Mouse (Mus musculus) heart, embryonic 16.5 days (tissue): Measurements from ENCODE around the gene Atf5. TPM values are rescaled to one million over a fixed set of nuclear protein-coding genes. Genes with fewer than 3 reads are reported as not detected.

Source experiments
- ATAC-seq: fragments of 200-750 bp; cut with Nextera tagmentation; replicated peaks from 2 replicates; pipeline ENCODE4 v1.8.0; 2017; ENCODE audit warnings: moderate number of reproducible peaks; ENCODE audit not compliant: insufficient read depth, low FRiP score; ENCODE audit errors: extremely low read depth
- H3K27ac ChIP-seq: fragments of 300-500 bp; sonication (generic); 2 replicates; pipeline ENCODE4 v1.5.1; 2014; ENCODE audit warnings: mild to moderate bottlenecking, low read length, control low read depth, moderate library complexity
- H3K27me3 ChIP-seq: fragments of 300-500 bp; sonication (generic); 2 replicates; pipeline ENCODE4 v1.6.1; 2014; ENCODE audit warnings: low read length, mixed read lengths; ENCODE audit not compliant: control insufficient read depth, insufficient read depth
- H3K36me3 ChIP-seq: fragments of 300-500 bp; sonication (generic); 2 replicates; pipeline ENCODE4 v1.6.1; 2014; ENCODE audit not compliant: control insufficient read depth, insufficient read depth
- H3K4me1 ChIP-seq: fragments of 300-500 bp; sonication (generic); 2 replicates; pipeline ENCODE4 v1.6.1; 2014; ENCODE audit warnings: low read length, mixed read lengths; ENCODE audit not compliant: control insufficient read depth, insufficient read depth
- H3K4me2 ChIP-seq: fragments of 300-500 bp; sonication (generic); 2 replicates; pipeline ENCODE4 v1.6.1; 2014; ENCODE audit warnings: low read depth, mild to moderate bottlenecking, control low read depth, low read length
- H3K4me3 ChIP-seq: fragments of 300-500 bp; sonication (generic); 2 replicates; pipeline ENCODE4 v1.5.1; 2014; ENCODE audit warnings: mild to moderate bottlenecking, control low read depth, low read length
- H3K9ac ChIP-seq: fragments of 300-500 bp; sonication (generic); 2 replicates; pipeline ENCODE4 v1.6.1; 2014; ENCODE audit warnings: low read length, control low read depth
- H3K9me3 ChIP-seq: fragments of 300-500 bp; sonication (generic); replicated peaks from 2 replicates; pipeline ENCODE4 v1.6.1; 2016; ENCODE audit warnings: low read length; ENCODE audit not compliant: control insufficient read depth
- WGBS: fragments of 180-500 bp; shearing (Covaris S2); extraction: QIAGEN DNeasy Blood & Tissue Kit; methylation state at CpG from one replicate; pipeline ENCODE4 v1.1.7; 2014; 5-methylcytosine and 5-hydroxymethylcytosine counted together
- polyA plus RNA-seq: library from polyadenylated mRNA; unstranded; fragments of >200 nt; fragmentation: Nextera tagmentation; extraction: Ambion mirVana; gene quantifications from 2 replicates; pipeline ENCODE4 v1.2.1, GENCODE M21; 2015

The Atf5 gene
- 2.3 and 2.4 TPM in 2 replicates for polyA plus RNA-seq

- peaks cover 6% of the 10 kb centered on the region for H3K36me3 ChIP-seq
- H3K9me3 ChIP-seq = no peaks in the 10 kb centered on the region
- H3K9ac ChIP-seq = peak within 1 kb of the TSS; percentile 96
- WGBS = under 1% methylated on average over 55 of the region's 57 CpGs
- peak; percentile 28 for ATAC-seq
- peak within 1 kb of the TSS; percentile 79 for H3K4me2 ChIP-seq
- no peaks in the 10 kb centered on the region for H3K27me3 ChIP-seq
- H3K4me3 ChIP-seq = peak within 1 kb of the TSS; percentile 80
- peaks cover 47% of the 10 kb centered on the region for H3K4me1 ChIP-seq
- peak within 1 kb of the TSS; percentile 96 for H3K27ac ChIP-seq
Observed at GRCm38 (mm10) chr7:44816470-44817021, at the start of gene Atf5. Gene Atf5, minus strand, starts transcription at chr7:44816658.

- 61% methylated on average over 24 of the region's 24 CpGs for WGBS
- Histone ChIP-seq H3K4me1 (peaks cover 46% of the 10 kb centered on the region), H3K4me2 (peak overlapping the region; percentile 20), H3K9me3 (no peaks in the 10 kb centered on the region), H3K4me3 (no peak overlapping the region), H3K27ac (peak overlapping the region; percentile 100), H3K27me3 (no peaks in the 10 kb centered on the region), H3K9ac (peak overlapping the region; percentile 39), H3K36me3 (peaks cover 26% of the 10 kb centered on the region)
- ATAC-seq = no peak
Observed at GRCm38 (mm10) chr7:44864595-44865542, 48.4 kb upstream of the Atf5 start.

- no peaks in the 10 kb centered on the region for H3K27me3 ChIP-seq
- ATAC-seq = no peak
- no peak overlapping the region for H3K4me2 ChIP-seq
- H3K27ac ChIP-seq = peak overlapping the region; percentile 100
- no peak overlapping the region for H3K4me3 ChIP-seq
- H3K4me1 ChIP-seq = peaks cover 46% of the 10 kb centered on the region
- no peaks in the 10 kb centered on the region for H3K9me3 ChIP-seq
- 85% methylated on average over 11 of the region's 11 CpGs for WGBS
- peak overlapping the region; percentile 39 for H3K9ac ChIP-seq
- H3K36me3 ChIP-seq = peaks cover 26% of the 10 kb centered on the region
Observed at GRCm38 (mm10) chr7:44863982-44864494, 47.6 kb upstream of the Atf5 start.

GRCm38 (mm10) chr7:44863210-44863609, 46.8 kb upstream of the Atf5 start:
- Histone ChIP-seq H3K9ac (no peak overlapping the region), H3K4me1 (peaks cover 42% of the 10 kb centered on the region)

GRCm38 (mm10) chr7:44862434-44862833, 46.0 kb upstream of the Atf5 start:
- H3K36me3 ChIP-seq = peaks cover 26% of the 10 kb centered on the region
- H3K4me1 ChIP-seq = peaks cover 38% of the 10 kb centered on the region
- 75% methylated on average over 8 of the region's 8 CpGs for WGBS
- ATAC-seq = no peak
- no peaks in the 10 kb centered on the region for H3K9me3 ChIP-seq
- H3K27ac ChIP-seq = no peak overlapping the region
- no peak overlapping the region for H3K4me3 ChIP-seq
- no peak overlapping the region for H3K9ac ChIP-seq
- H3K4me2 ChIP-seq = no peak overlapping the region
- H3K27me3 ChIP-seq = no peaks in the 10 kb centered on the region

More at GRCm38 (mm10) chr7:44863210-44863609, 46.8 kb upstream of the Atf5 start:
- WGBS = 82% methylated on average over 14 of the region's 14 CpGs
- Histone ChIP-seq H3K27ac (no peak overlapping the region), H3K4me3 (no peak overlapping the region), H3K9me3 (no peaks in the 10 kb centered on the region), H3K4me2 (no peak overlapping the region), H3K27me3 (no peaks in the 10 kb centered on the region), H3K36me3 (peaks cover 26% of the 10 kb centered on the region)
- no peak for ATAC-seq

GRCm38 (mm10) chr7:44861429-44861816, 45.0 kb upstream of the Atf5 start:
- peaks cover 31% of the 10 kb centered on the region for H3K4me1 ChIP-seq
- H3K9ac ChIP-seq = no peak overlapping the region
- no peak overlapping the region for H3K27ac ChIP-seq
- ATAC-seq = no peak
- peaks cover 26% of the 10 kb centered on the region for H3K36me3 ChIP-seq
- H3K4me2 ChIP-seq = no peak overlapping the region
- 82% methylated on average over 14 of the region's 14 CpGs for WGBS
- H3K4me3 ChIP-seq = no peak overlapping the region
- H3K9me3 ChIP-seq = no peaks in the 10 kb centered on the region
- no peaks in the 10 kb centered on the region for H3K27me3 ChIP-seq

- H3K27ac ChIP-seq = no peak overlapping the region
- peaks cover 30% of the 10 kb centered on the region for H3K4me1 ChIP-seq
- no peak overlapping the region for H3K9ac ChIP-seq
- 53% methylated on average over 22 of the region's 22 CpGs for WGBS
- no peak overlapping the region for H3K4me3 ChIP-seq
- ATAC-seq = 0 out of 2 replicates have a peak, but pooled peaks have one; percentile 15
- peaks cover 26% of the 10 kb centered on the region for H3K36me3 ChIP-seq
- no peaks in the 10 kb centered on the region for H3K9me3 ChIP-seq
- H3K4me2 ChIP-seq = no peak overlapping the region
- no peaks in the 10 kb centered on the region for H3K27me3 ChIP-seq
Observed at GRCm38 (mm10) chr7:44860576-44861428, 44.3 kb upstream of the Atf5 start.

- no peaks in the 10 kb centered on the region for H3K9me3 ChIP-seq
- peaks cover 26% of the 10 kb centered on the region for H3K36me3 ChIP-seq
- H3K4me2 ChIP-seq = no peak overlapping the region
- H3K27me3 ChIP-seq = no peaks in the 10 kb centered on the region
- ATAC-seq = no peak
- H3K9ac ChIP-seq = no peak overlapping the region
- H3K27ac ChIP-seq = no peak overlapping the region
- peaks cover 27% of the 10 kb centered on the region for H3K4me1 ChIP-seq
- 89% methylated on average over 11 of the region's 11 CpGs for WGBS
- no peak overlapping the region for H3K4me3 ChIP-seq
Observed at GRCm38 (mm10) chr7:44859896-44860295, 43.4 kb upstream of the Atf5 start.
